In the genomic region with DNA sequence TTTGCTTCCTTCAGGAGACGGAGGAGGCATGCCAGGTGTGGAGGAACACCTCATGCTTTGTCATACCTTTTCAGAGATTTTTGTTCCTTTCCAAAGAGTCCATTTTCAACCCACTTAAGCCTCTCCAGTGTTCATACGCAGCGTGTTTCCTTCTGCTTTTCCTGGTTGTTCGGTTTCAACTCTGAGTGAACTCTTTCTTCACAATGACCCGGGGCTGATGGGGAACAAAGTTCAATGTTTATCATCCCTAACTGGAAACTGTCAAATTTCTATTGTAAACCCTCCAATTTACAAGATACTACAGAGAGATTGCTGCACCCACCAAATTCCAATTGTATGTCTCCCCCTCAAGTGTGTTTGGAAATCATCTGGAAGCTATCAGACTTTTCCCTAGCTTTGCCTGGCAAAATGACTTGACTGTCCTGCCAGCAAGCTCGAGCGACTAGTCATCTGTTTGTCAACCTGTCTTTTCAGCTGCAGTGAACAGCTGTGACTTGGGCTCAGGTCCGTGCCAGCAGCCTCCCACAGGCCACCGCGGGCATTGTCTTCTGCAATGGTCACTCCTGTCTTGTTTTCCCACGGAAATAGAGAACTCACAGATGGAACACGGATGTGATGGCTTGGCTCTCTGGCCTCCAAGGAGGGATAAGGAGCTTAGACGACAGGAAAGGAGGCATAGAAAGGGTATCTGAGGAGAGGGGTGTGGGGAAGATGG, we compare ENCODE assay signal across 8 mouse cellular contexts. TPM values are rescaled to one million over a fixed set of nuclear protein-coding genes. Genes with fewer than 3 reads are reported as not detected.
DNase-seq lines count a peak whose midpoint lies in the region; ATAC-seq and TF ChIP-seq lines count a peak whose summit lies in the region.
"Had no signal": no experiment of that assay in that cellular context is flagged by ENCODE, and none has a peak within 500 bp of the region (broad histone marks: within the 10 kb centered on the region; RNA-seq: fewer than 3 reads in every experiment).

No protein-coding gene starts in this region.

- WGBS in cerebellum, adult 2 months = 45% methylated on average over 13 of the region's 13 CpGs
- 71% methylated on average over 13 of the region's 13 CpGs for WGBS in hindbrain, embryonic 12.5 days

- no peak overlapping the region for H3K27ac ChIP-seq in cerebellum, adult 2 months (ENCODE audit: insufficient read depth, low read length)
- no peak overlapping the region for H3K27ac ChIP-seq in hindbrain, embryonic 12.5 days
- H3K27ac ChIP-seq: neural tube, embryonic 13.5 days had no signal

- H3K36me3 ChIP-seq in hindbrain, embryonic 12.5 days = no peaks in the 10 kb centered on the region
- H3K36me3 ChIP-seq: neural tube, embryonic 13.5 days had no signal

- no peaks in the 10 kb centered on the region for H3K9me3 ChIP-seq in hindbrain, embryonic 12.5 days (replicated peaks)
- H3K9me3 ChIP-seq: neural tube, embryonic 13.5 days had no signal

- H3K4me1 ChIP-seq in cerebellum, adult 2 months (ENCODE audit: control insufficient read depth, insufficient read depth, low read length) = no peaks in the 10 kb centered on the region
- H3K4me1 ChIP-seq in hindbrain, embryonic 12.5 days = peaks cover 3% of the 10 kb centered on the region; the same call in 1 of the 2 replicates
- H3K4me1 ChIP-seq: neural tube, embryonic 13.5 days had no signal

- no peak overlapping the region for H3K4me2 ChIP-seq in hindbrain, embryonic 12.5 days (replicated peaks)
- H3K4me2 ChIP-seq: neural tube, embryonic 13.5 days had no signal

- H3K4me3 ChIP-seq in cerebellum, adult 2 months (replicated peaks; ENCODE audit: insufficient read depth, low read depth, low read length) = no peak overlapping the region
- no peak overlapping the region for H3K4me3 ChIP-seq in hindbrain, embryonic 12.5 days
- H3K4me3 ChIP-seq: neural tube, embryonic 13.5 days had no signal

- no peaks in the 10 kb centered on the region for H3K27me3 ChIP-seq in cerebellum, adult 2 months (ENCODE audit: control insufficient read depth, insufficient read depth, low read length)
- no peaks in the 10 kb centered on the region for H3K27me3 ChIP-seq in hindbrain, embryonic 12.5 days
- H3K27me3 ChIP-seq: neural tube, embryonic 13.5 days had no signal

- DNase-seq in ovary, postnatal 36 days (ENCODE audit: low spot score) = peak; percentile 44
- no peak for DNase-seq in ovary, postnatal 14 days (ENCODE audit: low spot score)
- peak; percentile 55 for DNase-seq in gonadal fat pad, adult 2 months (ENCODE audit: low read depth)
- DNase-seq in layer of hippocampus, adult 9-11 months = peak; percentile 12
- DNase-seq in urinary bladder, postnatal 36 days (ENCODE audit: low spot score in 2 of 2) = peak; percentile 46 to 62
- DNase-seq in cerebellum, adult 2 months = no peak

- no peak for TF ChIP-seq POLR2A in cerebellum, adult 2 months (IDR thresholded peaks at IDR 0.05; ENCODE audit: borderline replicate concordance, insufficient read depth, low read length)

- no peak for TF ChIP-seq CTCF in cerebellum, adult 2 months (IDR thresholded peaks at IDR 0.05; ENCODE audit: borderline replicate concordance, insufficient read depth, low read depth, low read length)

- no peak for ATAC-seq in hindbrain, embryonic 12.5 days (ENCODE audit: low FRiP score)

- H3K9ac ChIP-seq in hindbrain, embryonic 12.5 days = no peak overlapping the region
- H3K9ac ChIP-seq: neural tube, embryonic 13.5 days had no signal

RNA-seq across cellular contexts. Expression of gene Tmem212, which starts 3.0 kb away (rescaled TPM):
- 13.5 and 27.9 TPM in 2 replicates for polyA plus RNA-seq in gonadal fat pad, adult 2 months (2012; rRNA removed)
- 1.6 and 4.5 TPM in 2 replicates for polyA plus RNA-seq in cerebellum, adult 2 months (2012; rRNA removed)
- not detected in 2 replicates for polyA plus RNA-seq in hindbrain, embryonic 12.5 days (2016; fragmentation: Nextera tagmentation; extraction: Ambion mirVana)
- polyA plus RNA-seq: neural tube, embryonic 13.5 days had no signal

RNA-seq across cellular contexts. Expression of gene Pld1, which starts 39.3 kb away (rescaled TPM):
- 2.7 and 4.8 TPM in 2 replicates for polyA plus RNA-seq in gonadal fat pad, adult 2 months (2012; rRNA removed)
- polyA plus RNA-seq in cerebellum, adult 2 months (2012; rRNA removed) = 5.6 and 6.0 TPM in 2 replicates
- polyA plus RNA-seq in hindbrain, embryonic 12.5 days (2016; fragmentation: Nextera tagmentation; extraction: Ambion mirVana) = 5.6 and 6.0 TPM in 2 replicates

Comparison
In these comparisons a context has a peak if more than half of its experiments do, and no peak if none do; other contexts are left out.
1. DNase-seq: peak in ovary, postnatal 36 days (single experiment), gonadal fat pad, adult 2 months (single experiment), layer of hippocampus, adult 9-11 months (single experiment) and urinary bladder, postnatal 36 days (2 of 2); none in ovary, postnatal 14 days (single experiment) and cerebellum, adult 2 months (0 of 2).